Mouse (Mus musculus) neutrophil, adult 59 days (primary cell): ENCODE results near the gene Tmed4. TPM values are rescaled to one million over a fixed set of nuclear protein-coding genes. Genes with fewer than 3 reads are reported as not detected.

Experiments used
- total RNA-seq, 2 experiments: library from RNA; stranded (reverse); gene quantifications; 1 replicate in 1 of 2; 2 replicates in 1 of 2; pipeline ENCODE4 v1.2.4; 2023

Tmed4 gene
- 10 to 100 TPM; 24.8 to 26.2 TPM for total RNA-seq

DNA sequence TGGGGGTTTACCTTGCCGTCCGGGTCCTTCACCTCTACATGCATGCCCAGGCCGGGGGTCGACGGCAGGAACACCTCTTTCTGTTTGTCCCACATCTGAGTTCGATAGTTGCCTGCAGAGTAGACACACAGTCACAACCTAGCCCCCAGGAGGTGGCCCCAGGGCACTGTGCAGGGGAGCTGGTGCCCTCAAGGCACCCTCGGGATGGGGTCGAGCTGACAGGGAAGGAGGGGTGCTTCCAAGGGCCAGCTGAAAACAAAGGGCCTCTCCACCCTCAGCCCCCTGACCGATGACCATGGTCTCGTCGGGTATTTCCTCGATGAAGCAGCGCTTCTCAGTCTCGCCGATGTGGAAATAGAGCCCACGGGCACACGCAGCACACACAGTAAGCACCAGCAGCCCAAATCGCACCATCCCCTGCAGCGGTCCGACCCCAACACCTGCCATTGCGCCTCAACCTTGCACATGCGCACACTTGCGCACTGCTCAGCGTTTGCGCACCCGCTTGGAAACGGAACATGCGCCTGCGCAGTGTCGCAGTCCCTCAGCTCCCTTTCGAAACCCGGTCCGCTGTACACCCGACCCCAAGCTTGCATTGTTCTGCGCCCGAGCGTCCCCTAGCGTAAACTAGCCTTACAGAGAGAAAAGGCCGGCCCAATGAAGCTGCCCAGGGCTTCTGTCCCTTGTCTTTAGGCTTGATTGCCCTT lies at the start of gene Tmed4:
TSS of gene Tmed4 (minus strand) at position 484 of the 707 bp plus-strand sequence.

DNA sequence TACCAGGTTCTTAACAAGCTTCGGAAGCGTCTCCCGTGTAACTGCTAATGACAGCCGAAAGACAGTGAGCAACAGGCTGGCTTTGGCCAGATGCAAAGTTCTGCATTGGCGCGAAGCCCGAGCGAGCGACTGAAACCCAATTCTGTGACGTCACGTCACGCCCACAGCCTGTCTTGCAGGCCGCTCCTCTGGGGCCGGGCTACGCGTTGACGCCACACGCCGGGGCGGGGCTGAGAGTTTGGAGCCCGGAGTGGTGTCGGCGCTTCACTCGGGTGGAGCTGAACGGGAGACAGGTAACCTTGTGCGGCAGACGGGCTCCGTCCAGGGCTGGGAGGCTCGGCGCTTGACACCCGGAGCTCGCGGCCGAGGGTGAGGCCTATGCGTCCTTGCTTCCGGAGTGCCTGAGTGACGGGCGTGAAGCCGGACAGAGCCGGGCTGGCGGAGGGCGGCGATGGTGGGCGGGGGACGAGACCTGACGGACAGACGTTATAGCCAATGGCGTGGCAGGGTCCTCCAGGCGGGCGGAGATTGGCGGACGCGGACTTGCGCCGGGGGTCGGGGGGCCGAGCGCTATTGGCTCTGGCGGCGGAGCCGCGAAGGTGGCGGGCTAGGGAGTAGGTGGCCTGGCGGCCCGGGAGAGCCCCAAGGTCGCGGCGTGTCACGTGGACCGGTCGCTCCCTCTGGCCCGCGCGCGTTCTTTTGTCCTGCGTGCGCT lies 16.9 kb upstream of the Tmed4 start, which contains the start of gene Ogdh:
TSS of gene Ogdh (plus strand) at position 233 of the 715 bp plus-strand sequence.

DNA sequence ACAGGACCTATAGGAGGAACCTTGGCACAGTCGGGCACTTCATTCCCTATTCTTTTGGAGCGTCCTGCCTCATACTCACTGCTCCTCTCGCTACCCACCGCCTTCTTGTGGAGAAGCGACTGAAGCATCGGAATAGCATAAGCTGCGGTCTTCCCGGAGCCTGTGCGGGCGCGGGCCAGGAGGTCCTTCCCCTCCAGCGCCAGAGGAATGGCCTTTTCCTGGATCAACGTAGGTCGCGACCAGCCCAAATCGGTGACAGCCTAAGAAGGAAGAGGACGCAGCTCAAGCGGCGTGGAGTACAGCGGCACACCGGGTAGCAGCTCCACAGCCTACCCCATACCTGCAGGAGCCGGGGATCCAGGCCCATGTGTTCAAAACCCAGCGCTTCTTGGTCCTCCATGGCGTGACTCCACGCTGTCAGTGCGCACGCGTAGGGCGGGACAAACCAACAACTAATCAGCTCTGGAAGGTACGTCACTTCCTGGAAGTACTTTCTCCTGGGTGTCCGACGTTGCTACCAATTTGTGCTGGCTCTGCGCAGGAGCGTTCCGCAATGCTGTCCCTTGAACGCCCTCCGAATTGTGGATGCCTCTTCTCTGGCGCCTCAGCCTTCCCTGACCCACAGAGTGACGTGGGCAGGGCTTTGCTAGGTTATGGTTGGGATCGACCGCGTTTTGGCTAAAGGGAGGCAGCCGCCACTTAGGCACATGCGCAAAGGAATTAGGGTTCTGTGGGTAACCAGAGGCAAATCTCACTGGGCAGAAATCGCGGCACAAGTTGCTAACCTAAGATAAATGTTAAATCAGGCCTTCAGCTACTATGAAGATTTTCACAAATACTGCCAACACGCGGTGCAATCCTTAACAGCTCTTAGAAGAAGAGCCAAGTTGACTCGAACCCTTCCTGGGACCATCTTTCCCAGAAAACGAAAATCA lies 7.1 kb downstream of the Tmed4 start, which contains the start of gene Ddx56:
TSS of gene Ddx56 (minus strand) at position 453 of the 935 bp plus-strand sequence.

DNA sequence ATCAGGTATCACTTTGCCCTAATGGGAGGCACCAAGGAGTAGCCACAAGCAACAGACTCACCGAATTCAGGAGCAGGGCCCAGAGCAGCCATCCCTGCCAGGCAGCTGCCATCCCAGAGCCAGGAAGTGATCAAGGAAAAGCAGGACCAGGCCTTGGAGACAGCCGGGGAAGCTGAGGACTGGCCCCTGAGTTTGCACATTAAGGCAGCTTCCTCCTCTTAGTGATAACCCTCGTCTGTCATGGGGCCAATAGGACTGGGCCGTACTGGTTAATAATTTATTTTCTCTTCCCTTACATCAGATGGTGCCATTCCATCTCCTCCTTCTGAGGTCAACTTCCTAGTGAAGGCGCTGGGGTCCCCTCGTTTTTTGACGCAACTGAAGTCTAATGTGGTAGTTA lies 44.7 kb downstream of the Tmed4 start, which contains the start of gene Npc1l1:
TSS of gene Npc1l1 (minus strand) at position 132 of the 400 bp plus-strand sequence.

Other genes with a start within 250 kb of the Tmed4 start
- gene Camk2b, start 208.5 kb downstream of the Tmed4 start, total RNA-seq = under 1 TPM; 0.69 to 0.97 TPM
- under 1 TPM in 1 of 2 experiments, not detected in 1; 0.22 TPM for gene A730071L15Rik, start 74.8 kb downstream of the Tmed4 start, total RNA-seq
- gene Nudcd3, start 74.5 kb downstream of the Tmed4 start, total RNA-seq = 10 to 100 TPM; 26.5 to 30.7 TPM
- not detected for gene Npc1l1, start 44.7 kb downstream of the Tmed4 start, total RNA-seq
- 10 to 100 TPM; 24.2 to 25.2 TPM for gene Ddx56, start 7.1 kb downstream of the Tmed4 start, total RNA-seq
- gene Ogdh, start 16.8 kb upstream of the Tmed4 start, total RNA-seq = 100 to 1,000 TPM; 121 to 139 TPM
- 10 to 100 TPM; 32.7 to 38.5 TPM for gene Zmiz2, start 114.2 kb upstream of the Tmed4 start, total RNA-seq
- gene Ppia, start 140.6 kb upstream of the Tmed4 start, total RNA-seq = 100 to 1,000 TPM; 810 to 938 TPM
- 10 to 100 TPM; 82.9 to 83.6 TPM for gene H2afv, start 169.6 kb upstream of the Tmed4 start, total RNA-seq
- gene Purb, start 201.0 kb upstream of the Tmed4 start, total RNA-seq = 10 to 100 TPM; 49.2 to 53.9 TPM
- 100 to 1,000 TPM; 232 to 245 TPM for gene Myo1g, start 246.1 kb upstream of the Tmed4 start, total RNA-seq